Mouse (Mus musculus) urinary bladder, adult 2 months (tissue): ENCODE measurements around the gene Gm8251. TPM values are rescaled to one million over a fixed set of nuclear protein-coding genes. Genes with fewer than 3 reads are reported as not detected.
A peak's percentile ranks its signal among the peaks of the same experiment; 100 is the strongest.
"Not testable (repeated sequence)": the region's sequence is repeated elsewhere in the genome, so short reads cannot be mapped to it uniquely, and the experiment has no call there.

Source experiments
- DNase-seq: peaks from one replicate; pipeline ENCODE4 v3.0.0; 2022; ENCODE audit warnings: low spot score
- polyA plus RNA-seq: library from polyadenylated mRNA; depleted of rRNA; stranded (reverse); fragments of >200 nt; gene quantifications from 2 replicates; pipeline ENCODE4 v1.2.3, GENCODE M21; 2012; rRNA removed

The Gm8251 gene
- polyA plus RNA-seq, result 0.01 and 0.03 TPM in 2 replicates

- no peak for DNase-seq
Measured at GRCm38 (mm10) chr1:44061836-44062235, at the start of gene Gm8251. Gene Gm8251, minus strand, starts transcription at chr1:44061936.

- DNase-seq, result no peak
Measured at GRCm38 (mm10) chr1:44102939-44103338, 41.2 kb upstream of the Gm8251 start.

- peak; percentile 87 for DNase-seq
Measured at GRCm38 (mm10) chr1:44102259-44102717, 40.6 kb upstream of the Gm8251 start, which contains the start of gene Tex30. Gene Tex30, minus strand, starts transcription at chr1:44102441.

GRCm38 (mm10) chr1:44101448-44102225 is 39.9 kb upstream of the Gm8251 start:
- no peak for DNase-seq

DNA sequence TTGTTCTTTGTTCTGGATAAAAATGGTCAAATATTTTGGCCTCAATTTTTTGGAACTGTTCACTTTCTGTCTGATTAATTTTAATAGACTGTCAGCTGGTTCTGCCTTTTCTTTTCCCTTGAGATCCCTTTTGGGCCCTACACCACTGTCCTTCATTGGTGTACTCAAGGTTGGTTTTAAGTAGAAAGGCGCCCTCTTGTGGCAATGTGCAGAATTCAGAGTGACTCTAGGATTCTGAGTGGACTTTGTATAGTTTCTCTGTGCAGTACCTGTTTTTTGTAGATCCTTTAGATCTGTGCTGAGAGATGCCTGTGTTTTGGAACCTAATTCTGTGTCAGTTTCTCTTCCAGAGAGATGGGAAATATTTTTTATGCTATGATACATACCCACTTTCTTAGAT is 2.9 kb upstream of the Gm8251 start:
- DNase-seq, result no peak

GRCm38 (mm10) chr1:44063439-44063838 is 1.7 kb upstream of the Gm8251 start:
- DNase-seq, result no peak

- DNase-seq, result no peak
Measured at GRCm38 (mm10) chr1:44057805-44058204, 3.9 kb downstream of the Gm8251 start.

- DNase-seq, result no peak
Measured at GRCm38 (mm10) chr1:44046556-44046955, 15.2 kb downstream of the Gm8251 start.

GRCm38 (mm10) chr1:44045689-44046088 is 16.0 kb downstream of the Gm8251 start:
- DNase-seq, result not testable (repeated sequence)

GRCm38 (mm10) chr1:44042555-44042915 is 19.2 kb downstream of the Gm8251 start:
- no peak for DNase-seq

GRCm38 (mm10) chr1:44041797-44042554 is 19.8 kb downstream of the Gm8251 start:
- no peak for DNase-seq

GRCm38 (mm10) chr1:44032948-44033347 is 28.8 kb downstream of the Gm8251 start:
- DNase-seq, result no peak

- DNase-seq, result no peak
Measured at GRCm38 (mm10) chr1:44032213-44032612, 29.5 kb downstream of the Gm8251 start.

- no peak for DNase-seq
Measured at GRCm38 (mm10) chr1:44027651-44028050, 34.1 kb downstream of the Gm8251 start.

- no peak for DNase-seq
Measured at GRCm38 (mm10) chr1:44022656-44023055, 39.1 kb downstream of the Gm8251 start.

- no peak for DNase-seq
Measured at GRCm38 (mm10) chr1:44019934-44020333, 41.8 kb downstream of the Gm8251 start, which contains the start of gene Mettl21c. Gene Mettl21c, minus strand, starts transcription at chr1:44020034.

GRCm38 (mm10) chr1:44015556-44015955 is 46.2 kb downstream of the Gm8251 start:
- no peak for DNase-seq

Other genes with a start within 250 kb of the Gm8251 start
- 59.8 and 62.9 TPM in 2 replicates for gene Uxs1, start 234.1 kb downstream of the Gm8251 start, polyA plus RNA-seq
- gene Tpp2, start 128.3 kb downstream of the Gm8251 start, polyA plus RNA-seq, result 22.8 and 22.9 TPM in 2 replicates
- not detected in 2 replicates for gene Mettl21c, start 41.9 kb downstream of the Gm8251 start, polyA plus RNA-seq
- gene Tex30, start 40.5 kb upstream of the Gm8251 start, polyA plus RNA-seq, result 6.4 and 10.6 TPM in 2 replicates
- 26.7 and 30.7 TPM in 2 replicates for gene Kdelc1, start 56.9 kb upstream of the Gm8251 start, polyA plus RNA-seq
- gene Bivm, start 57.0 kb upstream of the Gm8251 start, polyA plus RNA-seq, result 10.3 and 11.5 TPM in 2 replicates
- gene Ercc5, start 85.8 kb upstream of the Gm8251 start, polyA plus RNA-seq, result 21.3 and 22.9 TPM in 2 replicates
- 0.03 TPM in 1 of 2 replicates, not detected in the other for gene Mettl21e, start 157.0 kb upstream of the Gm8251 start, polyA plus RNA-seq